Mouse (Mus musculus): ENCODE measurements around the gene Slc17a8.

GRCm38 (mm10) chr10:89542321-89542720 is 78.7 kb downstream of the Slc17a8 start:
- TF ChIP-seq POLR2A (IDR thresholded peaks at IDR 0.05; ENCODE audit: control insufficient read depth, low read depth, low read length) (no peak), CTCF (IDR thresholded peaks at IDR 0.05; ENCODE audit: control insufficient read depth, insufficient read depth, insufficient replicate concordance, low read depth, low read length) (no peak)
